Mouse (Mus musculus) layer of hippocampus, postnatal 25 days (tissue): Measurements from ENCODE around the gene Nkain2. TPM values are rescaled to one million over a fixed set of nuclear protein-coding genes. Genes with fewer than 3 reads are reported as not detected.

Experiments
- DNase-seq, 2 experiments: peaks; one replicate each; pipeline ENCODE4 v3.0.0; 2022; ENCODE audit warnings: mixed read lengths in 2 of 2, low spot score in 1 of 2; ENCODE audit errors: extremely low spot score in 1 of 2
- total RNA-seq, 2 experiments: library from RNA; stranded (reverse); gene quantifications; 2 replicates each; pipeline ENCODE4 v1.2.3; 2021

Gene Nkain2
- total RNA-seq, 2 experiments from 2014 or later = 29.7 to 30.8 TPM

DNA sequence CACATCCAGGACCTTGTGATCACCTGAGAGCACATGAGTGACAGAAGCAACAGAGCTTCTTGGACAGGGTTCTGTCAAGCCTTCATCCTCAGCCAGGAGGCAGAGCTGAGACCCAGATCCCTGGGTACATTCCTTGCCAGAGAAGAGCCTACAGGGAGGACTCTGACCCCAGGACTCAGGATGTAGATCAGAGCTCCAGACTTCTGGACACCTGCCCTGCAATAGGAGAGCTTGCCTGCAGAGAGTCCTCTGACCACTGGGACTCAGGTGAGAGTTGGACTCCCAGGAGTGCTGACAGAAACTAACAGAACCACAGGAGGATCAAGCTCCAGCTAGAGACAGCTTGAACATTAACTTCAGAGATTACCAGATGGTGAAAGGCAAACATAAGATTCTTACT is 1162.2 kb downstream of the Nkain2 start:
- DNase-seq = no peak

DNA sequence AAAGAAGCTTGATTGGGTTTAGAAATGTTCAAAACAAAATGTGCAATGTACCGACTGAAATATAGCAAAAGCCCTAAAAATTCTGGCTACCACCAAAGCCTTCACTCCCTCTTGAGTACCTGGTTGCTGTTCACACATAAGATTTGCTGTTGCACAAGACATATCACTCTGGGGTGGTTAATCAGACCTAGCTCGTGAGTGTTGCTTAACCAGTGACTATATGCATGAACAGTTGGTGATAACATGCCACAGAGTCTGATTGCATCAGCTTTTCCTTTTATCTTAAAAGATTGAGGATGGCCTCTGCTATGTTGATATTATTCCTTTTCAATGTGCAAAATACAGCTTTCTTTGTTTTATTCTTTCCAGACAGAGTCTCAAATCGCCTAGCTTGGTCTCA is 1243.0 kb downstream of the Nkain2 start:
- DNase-seq = no peak

DNA sequence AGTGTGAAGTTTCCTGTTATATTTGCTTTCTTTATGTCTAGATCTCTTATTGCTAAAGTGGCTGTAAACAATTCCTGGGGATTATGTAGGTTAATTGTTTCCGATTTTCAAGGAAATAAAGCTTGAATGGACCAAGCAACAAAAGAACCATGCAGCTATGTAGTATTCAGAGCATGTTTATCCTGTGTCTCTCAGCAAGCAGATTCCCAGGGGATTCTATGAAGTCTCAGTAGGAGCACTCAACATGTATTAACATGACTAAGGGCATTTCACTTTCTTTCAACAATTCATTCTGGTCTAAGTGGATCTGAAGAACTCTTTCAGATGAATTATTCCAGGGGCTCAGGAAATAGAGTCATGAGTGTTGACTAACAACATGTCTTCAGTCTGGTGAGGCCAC is 1244.2 kb downstream of the Nkain2 start:
- no peak for DNase-seq

Other genes starting within 250 kb of the Nkain2 start
- gene Trdn, start 190.1 kb upstream of the Nkain2 start, total RNA-seq = not detected